Mouse (Mus musculus): ENCODE results near the gene Oaf.

Gene Oaf

GRCm38 (mm10) chr9:43245801-43246570 lies 6.3 kb upstream of the Oaf start:
- DNase-seq (ENCODE audit: low spot score in 2 of 2), result no peak

- no peak for DNase-seq (ENCODE audit: low spot score in 2 of 2)
Measured at GRCm38 (mm10) chr9:43242432-43242831, 2.7 kb upstream of the Oaf start.

GRCm38 (mm10) chr9:43241970-43242369 lies 2.3 kb upstream of the Oaf start:
- DNase-seq (ENCODE audit: low spot score in 2 of 2), result no peak

- DNase-seq (ENCODE audit: low spot score in 2 of 2), result no peak
Measured at GRCm38 (mm10) chr9:43241291-43241690, 1.6 kb upstream of the Oaf start.

- DNase-seq (ENCODE audit: low spot score in 2 of 2), result no peak
Measured at GRCm38 (mm10) chr9:43240594-43240900, 836 bp upstream of the Oaf start.

- no peak for DNase-seq (ENCODE audit: low spot score in 2 of 2)
Measured at GRCm38 (mm10) chr9:43238631-43239545, 823 bp downstream of the Oaf start.

GRCm38 (mm10) chr9:43238167-43238566 lies 1.5 kb downstream of the Oaf start:
- DNase-seq (ENCODE audit: low spot score in 2 of 2), result no peak

GRCm38 (mm10) chr9:43237111-43237775 lies 2.5 kb downstream of the Oaf start:
- no peak for DNase-seq (ENCODE audit: low spot score in 2 of 2)

GRCm38 (mm10) chr9:43236576-43236975 lies 3.1 kb downstream of the Oaf start:
- no peak for DNase-seq (ENCODE audit: low spot score in 2 of 2)

- DNase-seq (ENCODE audit: low spot score in 2 of 2), result no peak
Measured at GRCm38 (mm10) chr9:43236106-43236505, 3.6 kb downstream of the Oaf start.

- no peak for DNase-seq (ENCODE audit: low spot score in 2 of 2)
Measured at GRCm38 (mm10) chr9:43235336-43235735, 4.4 kb downstream of the Oaf start.

GRCm38 (mm10) chr9:43234496-43234895 lies 5.2 kb downstream of the Oaf start:
- no peak for DNase-seq (ENCODE audit: low spot score in 2 of 2)

GRCm38 (mm10) chr9:43233515-43233914 lies 6.2 kb downstream of the Oaf start:
- no peak for DNase-seq (ENCODE audit: low spot score in 2 of 2)

- no peak for DNase-seq (ENCODE audit: low spot score in 2 of 2)
Measured at GRCm38 (mm10) chr9:43233044-43233443, 6.7 kb downstream of the Oaf start.

GRCm38 (mm10) chr9:43232286-43232685 lies 7.4 kb downstream of the Oaf start:
- DNase-seq (ENCODE audit: low spot score in 2 of 2), result no peak

- DNase-seq (ENCODE audit: low spot score in 2 of 2), result no peak
Measured at GRCm38 (mm10) chr9:43231805-43232204, 7.9 kb downstream of the Oaf start.

- DNase-seq (ENCODE audit: low spot score in 2 of 2), result no peak
Measured at GRCm38 (mm10) chr9:43230886-43231285, 8.8 kb downstream of the Oaf start.

GRCm38 (mm10) chr9:43229962-43230361 lies 9.7 kb downstream of the Oaf start:
- no peak for DNase-seq (ENCODE audit: low spot score in 2 of 2)

- no peak for DNase-seq (ENCODE audit: low spot score in 2 of 2)
Measured at GRCm38 (mm10) chr9:43229398-43229895, 10.3 kb downstream of the Oaf start.

- no peak for DNase-seq (ENCODE audit: low spot score in 2 of 2)
Measured at GRCm38 (mm10) chr9:43228745-43229144, 11.0 kb downstream of the Oaf start.

- DNase-seq (ENCODE audit: low spot score in 2 of 2), result no peak
Measured at GRCm38 (mm10) chr9:43227626-43228025, 12.1 kb downstream of the Oaf start.

GRCm38 (mm10) chr9:43226573-43227160 lies 13.0 kb downstream of the Oaf start:
- no peak for DNase-seq (ENCODE audit: low spot score in 2 of 2)

Measured in spleen, postnatal 14 days (tissue).